Mouse (Mus musculus) liver, embryonic 14.5 days (tissue): ENCODE measurements around the gene Scamp4. TPM values are rescaled to one million over a fixed set of nuclear protein-coding genes. Genes with fewer than 3 reads are reported as not detected.

Source experiments
- ATAC-seq: fragments of 200-750 bp; cut with Nextera tagmentation; 2 replicates; pipeline ENCODE4 v1.8.0; 2017; ENCODE audit warnings: moderate number of reproducible peaks, mild to moderate bottlenecking, moderate library complexity; ENCODE audit not compliant: insufficient read depth
- DNase-seq, 3 experiments: peaks; one replicate each; pipeline ENCODE4 v3.0.0-alpha.2; 2012 to 2013; ENCODE audit warnings: low read depth in 3 of 3, low spot score in 3 of 3
- H3K27ac ChIP-seq: fragments of 300-500 bp; sonication (generic); 2 replicates; pipeline ENCODE4 v1.5.1; 2014; ENCODE audit warnings: moderate library complexity, mild to moderate bottlenecking, control low read depth, inconsistent platforms
- H3K27me3 ChIP-seq: fragments of 300-500 bp; sonication (generic); 2 replicates; pipeline ENCODE4 v1.6.1; 2014; ENCODE audit warnings: mild to moderate bottlenecking, low read length, moderate library complexity; ENCODE audit not compliant: control insufficient read depth, insufficient read depth
- H3K36me3 ChIP-seq: fragments of 300-500 bp; sonication (generic); replicated peaks from 2 replicates; pipeline ENCODE4 v1.6.1; 2014; ENCODE audit warnings: low read depth; ENCODE audit not compliant: control insufficient read depth, insufficient read depth
- H3K4me1 ChIP-seq, 2 experiments: fragments of 200-500 bp in 1 of 2; fragments of 300-500 bp in 1 of 2; sonication (generic) in 1 of 2; replicated peaks; 2 replicates each; pipeline ENCODE4 v1.6.1; 2012 to 2014; ENCODE audit warnings: antibody characterized with exemption in 1 of 2, inconsistent platforms in 1 of 2, low read length in 1 of 2; ENCODE audit not compliant: control insufficient read depth in 2 of 2, insufficient read depth in 2 of 2
- H3K4me2 ChIP-seq: fragments of 300-500 bp; sonication (generic); 2 replicates; pipeline ENCODE4 v1.6.1; 2014; ENCODE audit warnings: low read depth, mild to moderate bottlenecking, control low read depth, moderate library complexity
- H3K4me3 ChIP-seq, 2 experiments: fragments of 200-500 bp in 1 of 2; fragments of 300-500 bp in 1 of 2; sonication (generic) in 1 of 2; 2 replicates each; pipeline ENCODE4 v1.5.1; 2012 to 2014; ENCODE audit warnings: low read depth in 2 of 2, low read length in 2 of 2, mild to moderate bottlenecking in 2 of 2, control low read depth in 1 of 2, inconsistent platforms in 1 of 2, moderate library complexity in 1 of 2; ENCODE audit not compliant: insufficient read depth in 1 of 2
- H3K9ac ChIP-seq: fragments of 300-500 bp; sonication (generic); replicated peaks from 2 replicates; pipeline ENCODE4 v1.6.1; 2014; ENCODE audit warnings: mild to moderate bottlenecking, control low read depth, moderate library complexity
- H3K9me3 ChIP-seq: fragments of 300-500 bp; sonication (generic); 2 replicates; pipeline ENCODE4 v1.6.1; 2016; ENCODE audit warnings: low read length, mixed read lengths; ENCODE audit not compliant: control insufficient read depth
- CTCF ChIP-seq: IDR thresholded peaks from 2 replicates; pipeline ENCODE4 v1.5.1; 2016; ENCODE audit warnings: antibody characterized with exemption, low read depth, control low read depth
- EP300 ChIP-seq: IDR thresholded peaks from 2 replicates; pipeline ENCODE4 v1.6.1; 2016; ENCODE audit warnings: antibody characterized with exemption, low read depth
- WGBS: fragments of 180-500 bp; shearing (Covaris S2); extraction: QIAGEN DNeasy Blood & Tissue Kit; methylation state at CpG from one replicate; pipeline ENCODE4 v1.1.7; 2014; ENCODE audit not compliant: insufficient replicate concordance; 5-methylcytosine and 5-hydroxymethylcytosine counted together
- polyA plus RNA-seq, 2 experiments: library from polyadenylated mRNA; depleted of rRNA in 1 of 2; stranded (reverse) in 1 of 2; unstranded in 1 of 2; fragments of >200 nt; fragmentation: Nextera tagmentation in 1 of 2; extraction: Ambion mirVana in 1 of 2; gene quantifications; 2 replicates each; pipeline versions ENCODE4 v1.2.1 to v1.2.3; 2012 to 2014

Scamp4 gene
- polyA plus RNA-seq, 2 experiments = 22.0 to 34.6 TPM

DNA sequence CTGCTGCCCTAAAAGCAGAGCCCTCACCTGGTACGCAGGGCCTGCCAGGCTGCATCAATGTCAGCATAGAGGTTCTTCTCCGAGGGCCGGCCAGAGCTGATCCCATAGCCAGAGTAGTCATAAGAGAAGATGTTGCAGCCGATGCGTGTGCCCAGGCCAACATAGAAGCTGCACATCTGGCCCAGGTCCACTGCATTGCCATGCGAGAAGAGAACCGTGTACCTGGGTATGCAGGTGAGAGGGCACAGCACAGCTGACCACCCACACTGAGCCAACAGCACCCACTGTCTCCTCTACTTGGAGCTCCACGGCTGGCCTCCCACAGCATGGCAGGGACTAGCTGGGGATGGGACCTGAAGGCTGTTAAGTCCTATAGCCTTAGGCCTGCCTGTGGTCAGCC lies 17.1 kb upstream of the Scamp4 start:
- H3K27me3 ChIP-seq = no peaks in the 10 kb centered on the region
- H3K4me3 ChIP-seq = no peak overlapping the region
- peaks cover 2% of the 10 kb centered on the region for H3K36me3 ChIP-seq
- ATAC-seq (no peak), DNase-seq (no peak)
- TF ChIP-seq EP300 (no peak), CTCF (no peak)
- WGBS = 88% methylated on average over 8 of the region's 8 CpGs
- H3K4me1 ChIP-seq = peaks cover 9 to 21% of the 10 kb centered on the region in 2 experiments
- no peak overlapping the region for H3K4me2 ChIP-seq
- H3K9me3 ChIP-seq = no peaks in the 10 kb centered on the region
- H3K27ac ChIP-seq = no peak overlapping the region
- no peak overlapping the region for H3K9ac ChIP-seq

- Histone ChIP-seq H3K9me3 (no peaks in the 10 kb centered on the region), H3K9ac (no peak overlapping the region), H3K36me3 (peaks cover 2% of the 10 kb centered on the region), H3K4me3 (no peak overlapping the region), H3K27me3 (no peaks in the 10 kb centered on the region), H3K27ac (no peak overlapping the region), H3K4me1 (peaks cover 14 to 23% of the 10 kb centered on the region in 2 experiments), H3K4me2 (no peak overlapping the region)
- ATAC-seq (no peak), DNase-seq (no peak)
- TF ChIP-seq CTCF = no peak
- no peak for TF ChIP-seq EP300
- WGBS = 90% methylated on average over 44 of the region's 51 CpGs
Measured at GRCm38 (mm10) chr10:80586407-80587304, 16.0 kb upstream of the Scamp4 start.

DNA sequence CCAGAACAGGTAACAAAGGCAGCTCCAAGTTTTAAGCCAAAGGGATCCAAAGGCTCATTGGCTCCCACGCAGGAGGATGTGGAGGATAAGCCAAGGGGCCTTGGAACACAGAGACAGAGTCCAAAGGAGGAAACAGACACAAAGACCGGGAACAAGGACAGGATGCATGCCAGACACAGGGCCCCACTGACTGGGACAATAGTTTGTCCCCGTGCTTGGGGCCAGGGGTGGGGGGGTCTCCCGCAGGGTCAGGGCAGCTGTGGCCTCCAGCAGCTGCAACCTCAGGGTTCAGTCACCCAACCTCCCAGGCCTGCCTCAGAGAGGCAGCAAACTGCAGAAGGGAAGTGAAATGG lies 15.4 kb upstream of the Scamp4 start:
- Histone ChIP-seq H3K9me3 (no peaks in the 10 kb centered on the region), H3K27ac (no peak overlapping the region), H3K4me3 (no peak overlapping the region), H3K36me3 (peaks cover 2% of the 10 kb centered on the region), H3K9ac (no peak overlapping the region), H3K27me3 (no peaks in the 10 kb centered on the region), H3K4me1 (peaks cover 14 to 23% of the 10 kb centered on the region in 2 experiments), H3K4me2 (no peak overlapping the region)
- TF ChIP-seq EP300 (no peak), CTCF (no peak)
- whole genome bisulfite sequencing = 58% methylated on average over 4 of the region's 4 CpGs
- DNase-seq (no peak), ATAC-seq (no peak)

DNA sequence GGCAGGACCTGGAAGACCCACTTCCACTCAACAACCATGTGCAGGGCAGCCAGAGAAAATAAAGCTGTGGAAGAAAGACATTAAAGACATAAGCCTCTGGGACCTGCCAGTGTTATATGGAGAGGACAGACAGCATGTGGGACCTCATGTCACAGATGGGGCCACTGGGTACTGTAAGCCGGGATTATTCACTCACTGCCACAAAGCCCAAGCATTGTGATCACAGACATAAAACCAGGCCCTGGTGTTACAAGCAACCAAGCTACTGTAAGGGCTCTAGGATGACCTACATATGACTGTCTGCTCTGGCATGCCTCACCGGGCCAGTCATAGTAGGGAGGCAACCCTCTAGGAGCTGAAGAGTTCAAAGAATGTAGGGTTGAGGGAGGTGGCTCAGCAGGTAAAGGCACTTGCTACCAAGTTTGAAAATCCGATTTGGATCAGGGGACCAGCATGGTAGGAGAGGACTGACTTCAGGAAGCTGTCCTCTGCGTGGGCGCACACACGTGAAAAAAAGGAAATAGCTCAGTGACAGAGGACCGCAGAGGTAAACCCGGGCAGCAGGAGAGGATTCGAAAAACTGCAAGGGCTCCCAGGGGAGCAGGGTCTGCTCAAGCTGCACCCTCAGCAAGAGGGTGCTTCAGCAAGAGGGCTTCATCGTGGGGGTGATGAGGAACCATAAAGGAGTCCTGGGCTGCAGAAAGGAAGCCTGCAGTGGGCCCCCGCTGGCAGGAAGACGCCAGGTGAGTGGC lies 13.4 kb upstream of the Scamp4 start:
- Histone ChIP-seq H3K4me3 (peak overlapping the region; percentile 94 to 96), H3K4me1 (peaks cover 14 to 22% of the 10 kb centered on the region in 2 experiments), H3K27ac (peak overlapping the region; percentile 49), H3K36me3 (peaks cover 2% of the 10 kb centered on the region), H3K27me3 (no peaks in the 10 kb centered on the region), H3K4me2 (peak overlapping the region; percentile 82), H3K9me3 (no peaks in the 10 kb centered on the region), H3K9ac (peak overlapping the region; percentile 93)
- WGBS = 7% methylated on average over 12 of the region's 12 CpGs
- TF ChIP-seq CTCF (no peak), EP300 (no peak)
- no peak for ATAC-seq
- DNase-seq = no peak
